Mouse (Mus musculus): ENCODE results near the gene Zfp473.
"Not testable (repeated sequence)": the region's sequence is repeated elsewhere in the genome, so short reads cannot be mapped to it uniquely, and the experiment has no call there.

The Zfp473 gene

DNA sequence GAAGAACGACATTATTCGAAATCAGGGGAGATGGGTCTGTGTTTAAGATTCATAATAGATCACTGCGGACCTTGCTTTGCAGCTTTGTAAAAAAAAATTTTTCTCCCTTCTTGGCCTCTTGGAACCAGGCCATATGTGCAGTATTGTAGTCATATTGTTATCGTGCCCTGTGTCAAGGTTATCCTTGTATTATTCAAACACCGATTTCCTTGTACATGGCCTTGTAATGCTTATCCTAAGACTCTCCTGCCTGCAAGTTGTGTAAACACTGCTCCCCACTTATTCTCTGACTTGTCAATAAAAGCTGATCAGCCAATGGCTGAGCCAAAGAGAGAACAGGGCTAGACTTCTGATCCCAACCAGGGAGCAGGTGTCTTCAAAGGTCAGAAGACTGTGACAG lies 28.8 kb downstream of the Zfp473 start:
- no peak for DNase-seq (ENCODE audit: low spot score)

DNA sequence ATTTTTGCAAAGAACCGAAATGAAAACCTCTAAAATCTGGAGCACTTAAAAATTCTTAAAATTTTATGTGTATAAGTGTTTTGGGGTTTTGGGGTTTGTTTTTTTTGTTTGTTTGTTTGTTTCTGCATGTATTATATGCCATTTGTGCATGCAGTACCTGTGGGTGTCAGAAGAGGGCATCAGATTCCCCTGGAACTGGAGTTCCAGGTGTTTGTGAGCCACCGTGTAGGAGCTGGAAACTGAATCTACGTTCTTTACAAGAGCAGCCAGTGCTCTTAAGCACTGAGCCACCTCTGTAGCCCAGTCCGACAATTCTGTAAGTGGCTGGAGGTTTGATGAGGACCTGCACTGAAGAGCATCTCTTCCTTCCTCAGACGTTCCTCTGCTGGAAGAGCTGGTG lies 41.0 kb downstream of the Zfp473 start:
- no peak for DNase-seq (ENCODE audit: low spot score)

- DNase-seq (ENCODE audit: low spot score), result no peak
These were observed 42.3 kb downstream of the Zfp473 start, which contains the start of gene Izumo2 for GRCm38 (mm10) chr7:44708574-44708973. Izumo2 (plus strand) TSS chr7:44708742.

DNA sequence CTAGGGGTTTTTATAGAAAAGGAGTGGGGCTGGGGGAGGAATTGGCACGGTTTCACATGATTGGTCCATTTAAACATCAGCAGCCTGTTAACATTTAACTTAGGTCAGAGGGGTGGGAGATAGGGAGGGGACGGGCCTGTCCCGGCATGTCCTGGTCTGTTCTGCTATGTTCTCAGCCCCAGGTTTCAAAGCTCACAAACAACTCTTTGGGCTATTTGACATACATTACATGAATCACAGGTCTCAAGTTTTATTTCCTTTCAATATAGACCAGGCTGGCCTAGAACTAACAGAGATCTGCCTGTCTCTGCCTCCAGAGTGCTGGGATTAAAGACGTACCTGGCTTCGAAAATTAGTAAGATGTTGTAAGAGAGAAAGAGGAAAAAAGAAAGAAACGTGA lies 42.8 kb downstream of the Zfp473 start:
- DNase-seq (ENCODE audit: low spot score), result not testable (repeated sequence)

- no peak for DNase-seq (ENCODE audit: low spot score)
These were observed 43.6 kb downstream of the Zfp473 start for GRCm38 (mm10) chr7:44707169-44707675.

- no peak for DNase-seq (ENCODE audit: low spot score)
These were observed 44.5 kb downstream of the Zfp473 start for GRCm38 (mm10) chr7:44706322-44706721.

DNA sequence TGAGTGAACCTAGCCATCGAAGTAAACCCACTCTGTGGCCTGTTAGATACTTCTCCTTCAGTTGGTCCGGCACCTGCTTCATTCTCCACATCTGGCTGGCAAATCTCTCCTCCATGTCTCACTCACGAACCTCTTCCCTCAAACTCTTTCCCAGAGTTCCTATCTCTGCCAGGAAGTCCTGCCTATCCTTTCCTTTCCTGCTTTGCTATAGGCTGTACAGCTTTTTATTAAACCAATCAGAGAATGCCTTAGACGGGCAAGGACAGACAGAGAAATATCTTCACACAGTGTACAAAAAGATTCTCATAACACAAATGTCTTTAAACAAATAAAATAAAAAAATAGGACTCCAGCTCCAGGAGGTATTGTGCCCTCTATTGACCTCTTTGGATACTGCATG lies 45.8 kb downstream of the Zfp473 start:
- no peak for DNase-seq (ENCODE audit: low spot score)

DNA sequence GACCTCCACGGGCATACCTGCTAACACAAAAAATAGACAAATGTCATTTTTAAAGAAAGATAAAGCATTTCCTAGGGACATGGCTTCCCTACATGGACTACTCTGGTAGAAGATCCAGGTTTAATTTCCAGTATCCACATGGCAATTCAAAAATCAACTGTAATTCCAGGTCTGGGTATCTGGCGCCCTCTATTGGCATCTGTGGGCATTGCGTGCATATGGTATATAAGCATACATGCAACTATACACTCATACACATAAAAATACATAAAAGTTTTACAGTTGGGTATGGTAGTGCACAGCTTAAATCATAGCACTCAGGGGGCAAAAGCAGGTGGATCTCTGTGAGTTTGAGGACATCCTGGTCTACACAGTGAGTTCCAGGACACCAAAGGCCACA lies 46.5 kb downstream of the Zfp473 start:
- peak; percentile 58 for DNase-seq (ENCODE audit: low spot score)

DNA sequence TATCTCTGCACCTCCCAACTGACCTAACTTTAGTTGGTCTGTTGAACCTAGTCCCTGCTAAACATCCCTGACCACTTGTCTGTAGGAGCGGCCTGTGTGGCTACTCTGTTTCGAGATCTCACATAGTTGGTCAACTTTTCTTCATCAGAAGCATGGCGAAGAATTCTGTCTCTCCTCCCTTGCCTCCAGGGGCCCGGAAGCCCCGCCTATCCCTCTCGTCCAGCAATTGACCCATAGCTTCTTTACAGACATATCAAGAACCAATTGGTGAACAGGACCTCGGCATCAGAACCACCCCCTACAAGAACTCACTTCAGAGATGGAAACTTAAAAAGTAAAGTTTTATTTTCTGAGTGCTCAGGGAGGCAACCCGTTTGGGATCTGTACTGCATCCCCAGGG lies 47.9 kb downstream of the Zfp473 start:
- DNase-seq (ENCODE audit: low spot score), result no peak

- peak; percentile 65 for DNase-seq (ENCODE audit: low spot score)
These were observed 48.9 kb downstream of the Zfp473 start for GRCm38 (mm10) chr7:44701921-44702320.

DNA sequence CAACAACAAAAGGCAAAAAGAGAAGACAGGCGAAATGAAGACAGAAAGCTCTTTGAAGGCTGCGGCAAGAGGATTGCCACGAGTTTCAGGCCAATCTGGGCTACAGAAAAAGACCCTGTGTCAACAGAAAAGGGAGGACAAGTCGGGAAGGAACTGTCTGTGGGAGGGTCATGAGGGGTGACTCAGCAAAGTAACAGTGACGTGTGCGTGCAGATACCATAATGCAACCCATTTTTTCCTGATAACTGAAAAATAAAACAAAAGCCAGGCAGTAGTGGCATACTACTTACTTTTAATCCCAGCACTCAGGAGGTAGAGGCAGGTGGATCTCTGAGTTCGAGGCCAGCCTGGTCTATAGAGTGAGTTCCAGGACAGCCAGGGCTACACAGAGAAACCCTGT lies 52.9 kb downstream of the Zfp473 start:
- DNase-seq (ENCODE audit: low spot score), result no peak

DNA sequence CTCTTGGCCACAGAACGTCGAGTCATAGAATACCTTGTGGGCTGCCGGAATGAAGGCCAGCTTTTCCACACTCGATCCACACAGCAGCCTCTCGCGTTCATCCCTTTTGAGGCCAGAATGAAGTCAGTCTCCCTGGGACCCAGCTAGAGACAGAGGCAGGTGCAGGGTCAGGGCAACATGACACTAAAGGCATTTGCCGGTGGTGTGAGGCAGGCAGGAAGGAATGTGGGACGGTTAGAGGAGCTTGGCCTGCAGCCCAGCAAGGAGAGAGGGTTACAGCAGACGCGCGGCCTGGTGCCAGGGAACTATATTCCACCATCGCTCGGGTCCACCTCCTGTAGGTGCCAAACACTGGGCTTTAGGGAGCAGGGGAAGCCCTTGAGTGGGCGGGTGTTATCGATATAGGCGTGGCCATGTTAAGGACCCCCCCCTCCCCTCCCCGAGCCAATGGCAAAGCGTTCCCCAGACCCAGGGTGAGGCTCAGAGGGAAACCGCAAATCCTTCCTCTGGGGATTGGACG lies 53.6 kb downstream of the Zfp473 start:
- DNase-seq (ENCODE audit: low spot score), result no peak

GRCm38 (mm10) chr7:44695223-44695622 lies 55.6 kb downstream of the Zfp473 start:
- DNase-seq (ENCODE audit: low spot score), result no peak

- no peak for DNase-seq (ENCODE audit: low spot score)
These were observed 57.2 kb downstream of the Zfp473 start for GRCm38 (mm10) chr7:44693427-44694175.

DNA sequence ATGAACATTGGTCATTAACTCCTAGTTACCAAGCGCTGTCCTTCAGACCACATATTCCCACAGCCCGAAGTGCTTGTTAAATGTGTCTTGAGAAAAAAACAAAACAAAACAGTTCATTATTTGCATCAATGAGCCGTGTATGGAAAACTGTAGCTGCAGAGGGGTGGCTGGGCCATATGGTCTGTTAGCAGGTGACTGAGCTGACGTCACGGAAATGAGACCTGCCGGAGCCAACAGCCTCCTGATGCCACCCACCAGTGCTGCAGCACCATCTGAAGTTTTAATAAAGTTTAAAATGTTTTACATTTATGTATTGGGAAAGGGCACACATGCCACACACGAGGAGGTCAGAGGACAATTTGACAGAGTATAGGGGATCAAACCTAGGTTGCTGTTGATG lies 61.5 kb downstream of the Zfp473 start:
- DNase-seq (ENCODE audit: low spot score), result no peak

DNA sequence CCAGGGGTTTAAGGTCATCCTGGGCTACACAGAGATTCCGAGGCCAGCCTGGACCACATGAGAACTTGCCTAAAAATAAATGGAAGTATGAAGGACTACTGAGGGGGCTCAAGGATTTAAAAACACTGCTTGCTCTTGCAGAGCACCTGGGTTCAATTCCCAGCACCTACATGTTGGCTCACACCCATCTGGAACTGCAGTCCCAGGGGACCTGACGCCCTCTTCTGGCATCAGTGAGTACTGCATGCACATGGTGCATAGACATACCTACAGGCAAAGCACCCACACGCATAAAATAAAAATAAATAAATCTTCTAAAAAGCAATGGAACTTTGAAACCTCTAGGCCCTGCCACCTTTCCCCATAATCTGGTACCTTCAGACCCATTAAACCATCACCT lies 62.0 kb downstream of the Zfp473 start:
- DNase-seq (ENCODE audit: low spot score), result no peak

DNA sequence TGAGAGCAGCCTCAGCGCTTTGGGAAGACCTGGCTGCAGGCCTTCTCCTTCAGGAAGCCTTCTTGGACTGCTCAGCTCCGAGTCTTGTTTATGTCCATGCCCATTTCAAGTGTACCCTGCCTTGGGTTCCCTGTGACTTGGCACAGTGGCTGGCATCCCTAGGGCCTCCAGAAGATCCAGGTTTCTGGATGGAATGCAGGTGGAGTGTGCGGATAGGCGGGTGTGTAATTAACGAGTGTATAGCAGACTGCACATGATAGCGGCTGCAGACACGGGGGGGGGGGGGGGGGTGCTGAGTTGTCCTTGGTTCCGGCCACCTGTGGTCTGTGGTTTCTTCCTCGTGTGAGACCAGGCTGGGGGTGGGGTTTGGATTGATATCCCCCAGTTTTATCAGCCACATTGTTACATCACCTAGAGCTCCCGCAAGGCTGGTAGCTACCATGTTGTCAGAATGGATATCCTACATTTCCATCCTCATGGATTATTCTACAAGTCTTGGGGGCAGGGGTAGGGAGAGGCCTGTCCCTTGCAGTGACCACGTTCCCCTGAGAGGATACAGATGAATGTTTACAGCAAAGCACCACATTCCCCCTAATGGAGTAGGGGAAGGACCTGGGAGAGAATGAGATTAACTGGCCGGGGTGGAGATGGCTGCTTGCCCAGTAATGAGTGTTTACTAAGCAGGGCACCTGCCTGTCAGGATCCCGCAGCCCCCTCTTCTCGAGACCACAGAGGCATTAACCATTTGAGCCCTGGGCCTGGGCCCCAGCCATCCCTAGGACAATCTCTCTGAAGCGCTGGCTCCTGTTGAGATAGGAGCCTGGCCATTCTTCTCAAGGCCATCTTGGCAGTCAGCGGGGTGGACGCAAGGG lies 65.1 kb downstream of the Zfp473 start:
- no peak for DNase-seq (ENCODE audit: low spot score)

GRCm38 (mm10) chr7:44683656-44684055 lies 67.2 kb downstream of the Zfp473 start:
- DNase-seq (ENCODE audit: low spot score), result no peak

Data from layer of hippocampus, adult 11-12 months (tissue).